9 mouse cellular contexts compared by ENCODE assay signal in genomic region chr3:51388904-51389303, GRCm38 (mm10). TPM values are rescaled to one million over a fixed set of nuclear protein-coding genes. Genes with fewer than 3 reads are reported as not detected.
DNase-seq lines count a peak whose midpoint lies in the region; ATAC-seq lines count a peak whose summit lies in the region.
"Had no signal": no experiment of that assay in that cellular context is flagged by ENCODE, and none has a peak within 500 bp of the region (broad histone marks: within the 10 kb centered on the region; RNA-seq: fewer than 3 reads in every experiment).

No protein-coding gene starts in this region.

- ATAC-seq in kidney, embryonic 14.5 days (ENCODE audit: low FRiP score, low TSS enrichment): peak; percentile 55; the same call in 1 of the 2 replicates
- no peak for ATAC-seq in embryonic facial prominence, embryonic 14.5 days (ENCODE audit: low read depth)
- ATAC-seq in limb, embryonic 11.5 days (ENCODE audit: insufficient number of reproducible peaks, low FRiP score, low TSS enrichment, low read depth): no peak

- no peaks in the 10 kb centered on the region; the same call in 1 of the 2 replicates for H3K27me3 ChIP-seq in kidney, embryonic 14.5 days (ENCODE audit: control insufficient read depth, insufficient read depth, low read length)
- H3K27me3 ChIP-seq in embryonic facial prominence, embryonic 14.5 days (replicated peaks; ENCODE audit: control insufficient read depth, insufficient read depth, low read length): no peaks in the 10 kb centered on the region
- 0 out of 2 replicates have a peak, but pooled peaks cover 3% of the 10 kb centered on the region for H3K27me3 ChIP-seq in limb, embryonic 11.5 days (ENCODE audit: control insufficient read depth, insufficient read depth, low read length)

- peak overlapping the region; percentile 53; the same call in 1 of the 2 replicates for H3K9ac ChIP-seq in kidney, embryonic 14.5 days (ENCODE audit: low read depth, low read length)
- H3K9ac ChIP-seq in embryonic facial prominence, embryonic 14.5 days (ENCODE audit: low read depth, low read length): peak overlapping the region; percentile 28; the same call in 1 of the 2 replicates
- H3K9ac ChIP-seq in limb, embryonic 11.5 days (ENCODE audit: low read length): peak overlapping the region; percentile 41

- peak overlapping the region; percentile 42 for H3K4me2 ChIP-seq in kidney, embryonic 14.5 days (replicated peaks; ENCODE audit: low read depth, low read length)
- H3K4me2 ChIP-seq in embryonic facial prominence, embryonic 14.5 days (ENCODE audit: low read depth, low read length): peak overlapping the region; percentile 51
- H3K4me2 ChIP-seq in limb, embryonic 11.5 days (ENCODE audit: low read depth, severe bottlenecking): peak overlapping the region; percentile 30

- no peak overlapping the region for H3K27ac ChIP-seq in kidney, embryonic 14.5 days (ENCODE audit: low read depth, low read length)
- no peak overlapping the region for H3K27ac ChIP-seq in embryonic facial prominence, embryonic 14.5 days (replicated peaks; ENCODE audit: low read depth, low read length)
- H3K27ac ChIP-seq in limb, embryonic 11.5 days (replicated peaks; ENCODE audit: low read depth, low read length): no peak overlapping the region

- H3K4me1 ChIP-seq in kidney, embryonic 14.5 days (ENCODE audit: control insufficient read depth, insufficient read depth, low read length): peaks cover 5% of the 10 kb centered on the region; the same call in 1 of the 2 replicates
- 0 out of 2 replicates have a peak, but pooled peaks cover 3% of the 10 kb centered on the region for H3K4me1 ChIP-seq in embryonic facial prominence, embryonic 14.5 days (ENCODE audit: control insufficient read depth, insufficient read depth, low read length)
- no peaks in the 10 kb centered on the region for H3K4me1 ChIP-seq in limb, embryonic 11.5 days (ENCODE audit: control insufficient read depth, insufficient read depth, low read length)

- WGBS in kidney, embryonic 14.5 days: 5% methylated on average over 13 of the region's 13 CpGs
- 3% methylated on average over 13 of the region's 13 CpGs for WGBS in embryonic facial prominence, embryonic 14.5 days
- 4% methylated on average over 13 of the region's 13 CpGs for WGBS in limb, embryonic 11.5 days

- no peaks in the 10 kb centered on the region for H3K9me3 ChIP-seq in kidney, embryonic 14.5 days (ENCODE audit: control insufficient read depth, low read length)
- H3K9me3 ChIP-seq in embryonic facial prominence, embryonic 14.5 days (ENCODE audit: control insufficient read depth, low read length): no peaks in the 10 kb centered on the region
- H3K9me3 ChIP-seq in limb, embryonic 11.5 days (ENCODE audit: control insufficient read depth, low read length): no peaks in the 10 kb centered on the region

- H3K36me3 ChIP-seq in kidney, embryonic 14.5 days (ENCODE audit: control insufficient read depth, insufficient read depth, low read length): no peaks in the 10 kb centered on the region
- no peaks in the 10 kb centered on the region for H3K36me3 ChIP-seq in embryonic facial prominence, embryonic 14.5 days (ENCODE audit: control insufficient read depth, insufficient read depth, low read length)
- no peaks in the 10 kb centered on the region for H3K36me3 ChIP-seq in limb, embryonic 11.5 days (ENCODE audit: control insufficient read depth, insufficient read depth, low read length)

- DNase-seq in kidney, adult 18-20 months: no peak
- DNase-seq in embryonic facial prominence, embryonic 14.5 days (ENCODE audit: low spot score): no peak
- DNase-seq in limb, embryonic 11.5 days (ENCODE audit: low spot score): peak; percentile 32
- peak; percentile 31 for DNase-seq in neural tube, embryonic 10.5 days (ENCODE audit: extremely low spot score, low spot score)
- no peak for DNase-seq in cerebellum, adult 8-10 months
- DNase-seq in right cerebral cortex, postnatal 4 days: no peak
- no peak for DNase-seq in cerebellum, postnatal 25 days
- DNase-seq: heart, postnatal 10 days had no signal

- H3K4me3 ChIP-seq in kidney, embryonic 14.5 days (ENCODE audit: low read length): peak overlapping the region; percentile 17
- peak overlapping the region; percentile 18; the same call in 1 of the 2 replicates for H3K4me3 ChIP-seq in embryonic facial prominence, embryonic 14.5 days (ENCODE audit: low read depth, low read length)
- no peak overlapping the region for H3K4me3 ChIP-seq in limb, embryonic 11.5 days (ENCODE audit: low read depth, low read length)

RNA-seq across cellular contexts. Expression of gene Mgarp, which starts 7.6 kb away (rescaled TPM):
- 1.3 and 1.6 TPM in 2 replicates for polyA plus RNA-seq in kidney, embryonic 14.5 days (2014; fragmentation: Nextera tagmentation; extraction: Ambion mirVana)
- 2.5 and 5.2 TPM in 2 replicates for polyA plus RNA-seq in embryonic facial prominence, embryonic 14.5 days (2014; fragmentation: Nextera tagmentation; extraction: Ambion mirVana)
- 2.4 and 5.0 TPM in 2 replicates for polyA plus RNA-seq in limb, embryonic 11.5 days (2014; fragmentation: Nextera tagmentation; extraction: Ambion mirVana)

RNA-seq across cellular contexts. Expression of gene Ndufc1, which starts 19.9 kb away (rescaled TPM):
- polyA plus RNA-seq in kidney, embryonic 14.5 days (2014; fragmentation: Nextera tagmentation; extraction: Ambion mirVana): 711 and 870 TPM in 2 replicates
- 663 and 761 TPM in 2 replicates for polyA plus RNA-seq in embryonic facial prominence, embryonic 14.5 days (2014; fragmentation: Nextera tagmentation; extraction: Ambion mirVana)
- polyA plus RNA-seq in limb, embryonic 11.5 days (2014; fragmentation: Nextera tagmentation; extraction: Ambion mirVana): 663 and 706 TPM in 2 replicates

RNA-seq across cellular contexts. Expression of gene Naa15, which starts 26.0 kb away (rescaled TPM):
- polyA plus RNA-seq in kidney, embryonic 14.5 days (2014; fragmentation: Nextera tagmentation; extraction: Ambion mirVana): 40.0 and 57.1 TPM in 2 replicates
- 34.5 and 34.8 TPM in 2 replicates for polyA plus RNA-seq in embryonic facial prominence, embryonic 14.5 days (2014; fragmentation: Nextera tagmentation; extraction: Ambion mirVana)
- 52.0 and 54.4 TPM in 2 replicates for polyA plus RNA-seq in limb, embryonic 11.5 days (2014; fragmentation: Nextera tagmentation; extraction: Ambion mirVana)

RNA-seq across cellular contexts. Expression of gene Elf2, which starts 48.4 kb away (rescaled TPM):
- polyA plus RNA-seq in kidney, embryonic 14.5 days (2014; fragmentation: Nextera tagmentation; extraction: Ambion mirVana): 51.4 and 61.6 TPM in 2 replicates
- polyA plus RNA-seq in embryonic facial prominence, embryonic 14.5 days (2014; fragmentation: Nextera tagmentation; extraction: Ambion mirVana): 55.3 and 56.8 TPM in 2 replicates
- polyA plus RNA-seq in limb, embryonic 11.5 days (2014; fragmentation: Nextera tagmentation; extraction: Ambion mirVana): 47.9 and 54.0 TPM in 2 replicates

Comparison
In these comparisons a context has a peak if more than half of its experiments do, and no peak if none do; other contexts are left out.
1. DNase-seq: peak in limb, embryonic 11.5 days (single experiment) and neural tube, embryonic 10.5 days (single experiment); none in kidney, adult 18-20 months (single experiment), embryonic facial prominence, embryonic 14.5 days (single experiment), cerebellum, adult 8-10 months (single experiment), right cerebral cortex, postnatal 4 days (single experiment) and cerebellum, postnatal 25 days (0 of 2).
2. Peak in every context shown above with its lines, with median percentiles within 50 percentile points of each other: H3K4me2 ChIP-seq and H3K9ac ChIP-seq.